Mouse (Mus musculus): Measurements from ENCODE around the gene Slc24a3. TPM values are rescaled to one million over a fixed set of nuclear protein-coding genes. Genes with fewer than 3 reads are reported as not detected.

The Slc24a3 gene
- total RNA-seq, 2 experiments from 2014 or later: 1.4 to 1.9 TPM

GRCm38 (mm10) chr2:145269410-145269809, 101.9 kb downstream of the Slc24a3 start:
- intact Hi-C loops (cut with DNase I): no loop called here
- no peak for DNase-seq

- DNase-seq: no peak
- intact Hi-C loops (cut with DNase I): no loop called here
Observed at GRCm38 (mm10) chr2:145274016-145274677, 106.6 kb downstream of the Slc24a3 start.

- no peak for DNase-seq
- intact Hi-C loops (cut with DNase I): no loop called here
Observed at GRCm38 (mm10) chr2:145279336-145279735, 111.8 kb downstream of the Slc24a3 start.

GRCm38 (mm10) chr2:145283746-145284145, 116.2 kb downstream of the Slc24a3 start:
- intact Hi-C loops (cut with DNase I): no loop called here

GRCm38 (mm10) chr2:145288501-145288900, 120.9 kb downstream of the Slc24a3 start:
- DNase-seq: no peak
- intact Hi-C loops (cut with DNase I): no loop called here

More at GRCm38 (mm10) chr2:145283746-145284145, 116.2 kb downstream of the Slc24a3 start:
- DNase-seq: no peak

- intact Hi-C loops (cut with DNase I): loop anchor here (2.0 to 10.0 kb wide), 2 partner anchors 131 to 223 kb away; no protein-coding TSS in a partner anchor
- no peak for DNase-seq
Observed at GRCm38 (mm10) chr2:145291473-145291872, 123.9 kb downstream of the Slc24a3 start.

- DNase-seq: no peak
- intact Hi-C loops (cut with DNase I): loop anchor here (10.0 kb wide), 1 partner anchor 223 kb away; no protein-coding TSS in a partner anchor
Observed at GRCm38 (mm10) chr2:145292196-145292595, 124.6 kb downstream of the Slc24a3 start.

GRCm38 (mm10) chr2:145292816-145293215, 125.3 kb downstream of the Slc24a3 start:
- intact Hi-C loops (cut with DNase I): loop anchor here (10.0 kb wide), 1 partner anchor 222 kb away; no protein-coding TSS in a partner anchor
- no peak for DNase-seq

GRCm38 (mm10) chr2:145296906-145297305, 129.4 kb downstream of the Slc24a3 start:
- intact Hi-C loops (cut with DNase I): loop anchor here (10.0 kb wide), 1 partner anchor 218 kb away; no protein-coding TSS in a partner anchor
- no peak for DNase-seq

GRCm38 (mm10) chr2:145299914-145300699, 132.6 kb downstream of the Slc24a3 start:
- intact Hi-C loops (cut with DNase I): loop anchor here (10.0 kb wide), 1 partner anchor 215 kb away; no protein-coding TSS in a partner anchor

GRCm38 (mm10) chr2:145307231-145307883, 139.8 kb downstream of the Slc24a3 start:
- intact Hi-C loops (cut with DNase I): no loop called here
- no peak for DNase-seq

More at GRCm38 (mm10) chr2:145299914-145300699, 132.6 kb downstream of the Slc24a3 start:
- DNase-seq: no peak

- DNase-seq: no peak
- intact Hi-C loops (cut with DNase I): no loop called here
Observed at GRCm38 (mm10) chr2:145318916-145319315, 151.4 kb downstream of the Slc24a3 start.

GRCm38 (mm10) chr2:145321287-145321686, 153.7 kb downstream of the Slc24a3 start:
- intact Hi-C loops (cut with DNase I): loop anchor here (5.0 kb wide), 1 partner anchor 91 kb away; no protein-coding TSS in a partner anchor

GRCm38 (mm10) chr2:145321755-145322154, 154.2 kb downstream of the Slc24a3 start:
- DNase-seq: no peak
- intact Hi-C loops (cut with DNase I): loop anchor here (5.0 kb wide), 1 partner anchor 91 kb away; no protein-coding TSS in a partner anchor

More at GRCm38 (mm10) chr2:145321287-145321686, 153.7 kb downstream of the Slc24a3 start:
- no peak for DNase-seq

- intact Hi-C loops (cut with DNase I): loop anchor here (5.0 kb wide), 1 partner anchor 88 kb away; no protein-coding TSS in a partner anchor
Observed at GRCm38 (mm10) chr2:145324477-145324876, 156.9 kb downstream of the Slc24a3 start.

GRCm38 (mm10) chr2:145325852-145326251, 158.3 kb downstream of the Slc24a3 start:
- DNase-seq: no peak

More at GRCm38 (mm10) chr2:145324477-145324876, 156.9 kb downstream of the Slc24a3 start:
- no peak for DNase-seq

GRCm38 (mm10) chr2:145326544-145326943, 159.0 kb downstream of the Slc24a3 start:
- intact Hi-C loops (cut with DNase I): no loop called here
- DNase-seq: no peak

More at GRCm38 (mm10) chr2:145325852-145326251, 158.3 kb downstream of the Slc24a3 start:
- intact Hi-C loops (cut with DNase I): no loop called here

GRCm38 (mm10) chr2:145329756-145330155, 162.2 kb downstream of the Slc24a3 start:
- peak; percentile 19 to 20 for DNase-seq
- intact Hi-C loops (cut with DNase I): no loop called here

- no peak for DNase-seq
- intact Hi-C loops (cut with DNase I): no loop called here
Observed at GRCm38 (mm10) chr2:145331525-145331924, 164.0 kb downstream of the Slc24a3 start.

- no peak for DNase-seq
- intact Hi-C loops (cut with DNase I): no loop called here
Observed at GRCm38 (mm10) chr2:145333466-145333865, 165.9 kb downstream of the Slc24a3 start.

All from gastrocnemius, postnatal 36 days (tissue).